Mouse (Mus musculus): ENCODE measurements at regions not wholly inside any gene's neighbourhood (a gene's known extent, or its start where the extent isn't known, plus 50 kb on each side); places are given as distances from the start of the nearest gene placed in this dataset.

GRCm38 (mm10) chr7:40623286-40623685 lies 274.8 kb upstream of the Vstm2b start:
- no peaks in the 10 kb centered on the region for H3K9me3 ChIP-seq (ENCODE audit: control insufficient read depth, low read length)
- H3K4me1 ChIP-seq (ENCODE audit: control insufficient read depth, insufficient read depth, low read length), result no peaks in the 10 kb centered on the region
- H3K27me3 ChIP-seq (ENCODE audit: control insufficient read depth, insufficient read depth, low read length), result no peaks in the 10 kb centered on the region
- no peak overlapping the region for H3K4me2 ChIP-seq
- ATAC-seq (ENCODE audit: low FRiP score), result no peak
- H3K9ac ChIP-seq (ENCODE audit: low read length), result no peak overlapping the region
- 88% methylated on average over 2 of the region's 2 CpGs for WGBS
- H3K36me3 ChIP-seq (ENCODE audit: control insufficient read depth, insufficient read depth, low read length), result no peaks in the 10 kb centered on the region
- no peak overlapping the region for H3K4me3 ChIP-seq (ENCODE audit: low read depth, low read length)
- no peak for DNase-seq (ENCODE audit: low spot score, missing footprints)
- H3K27ac ChIP-seq (ENCODE audit: low read depth, low read length), result no peak overlapping the region

GRCm38 (mm10) chr7:40636369-40636768 lies 261.8 kb upstream of the Vstm2b start:
- Histone ChIP-seq H3K4me2 (no peak overlapping the region), H3K9me3 (ENCODE audit: control insufficient read depth, low read length) (no peaks in the 10 kb centered on the region), H3K4me1 (ENCODE audit: control insufficient read depth, insufficient read depth, low read length) (no peaks in the 10 kb centered on the region), H3K4me3 (ENCODE audit: low read depth, low read length) (no peak overlapping the region), H3K9ac (ENCODE audit: low read length) (no peak overlapping the region), H3K27me3 (ENCODE audit: control insufficient read depth, insufficient read depth, low read length) (no peaks in the 10 kb centered on the region), H3K27ac (ENCODE audit: low read depth, low read length) (no peak overlapping the region), H3K36me3 (ENCODE audit: control insufficient read depth, insufficient read depth, low read length) (no peaks in the 10 kb centered on the region)
- ATAC-seq (ENCODE audit: low FRiP score), result no peak
- DNase-seq (ENCODE audit: low spot score, missing footprints), result no peak
- WGBS, result 90% methylated on average over 3 of the region's 3 CpGs

DNA sequence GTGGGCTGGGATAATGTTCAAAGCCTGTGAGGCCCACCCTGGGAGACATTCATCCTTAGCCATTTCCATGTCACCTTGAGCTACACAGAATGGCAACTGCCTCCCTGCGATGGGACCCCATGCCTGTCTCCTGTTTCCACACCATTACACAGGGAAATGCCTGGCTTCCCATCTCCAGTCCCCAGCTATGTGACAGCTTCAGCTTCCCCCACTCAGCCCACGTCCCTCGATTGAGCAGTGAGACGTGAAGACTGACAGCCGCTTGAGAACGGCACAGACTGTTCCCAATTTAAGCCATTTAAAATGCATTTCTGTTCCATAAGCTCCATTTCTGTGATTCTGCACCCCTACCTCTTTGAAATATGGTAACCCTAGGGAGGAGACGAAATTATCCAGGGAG lies 243.1 kb upstream of the Vstm2b start:
- 69% methylated on average over 7 of the region's 7 CpGs for WGBS
- DNase-seq (ENCODE audit: low spot score, missing footprints), result no peak
- no peak for ATAC-seq (ENCODE audit: low FRiP score)

GRCm38 (mm10) chr7:40655391-40655790 lies 242.7 kb upstream of the Vstm2b start:
- 81% methylated on average over 2 of the region's 2 CpGs for WGBS
- no peak overlapping the region for H3K4me3 ChIP-seq (ENCODE audit: low read depth, low read length)
- H3K27me3 ChIP-seq (ENCODE audit: control insufficient read depth, insufficient read depth, low read length), result no peaks in the 10 kb centered on the region
- H3K36me3 ChIP-seq (ENCODE audit: control insufficient read depth, insufficient read depth, low read length), result no peaks in the 10 kb centered on the region
- no peaks in the 10 kb centered on the region for H3K9me3 ChIP-seq (ENCODE audit: control insufficient read depth, low read length)
- DNase-seq (ENCODE audit: low spot score, missing footprints), result no peak
- no peak overlapping the region for H3K9ac ChIP-seq (ENCODE audit: low read length)
- H3K4me1 ChIP-seq (ENCODE audit: control insufficient read depth, insufficient read depth, low read length), result peaks cover 9% of the 10 kb centered on the region
- no peak for ATAC-seq (ENCODE audit: low FRiP score)
- H3K4me2 ChIP-seq, result no peak overlapping the region
- no peak overlapping the region for H3K27ac ChIP-seq (ENCODE audit: low read depth, low read length)

More for the DNA sequence above, 243.1 kb upstream of the Vstm2b start:
- Histone ChIP-seq H3K27me3 (ENCODE audit: control insufficient read depth, insufficient read depth, low read length) (no peaks in the 10 kb centered on the region), H3K27ac (ENCODE audit: low read depth, low read length) (no peak overlapping the region), H3K9ac (ENCODE audit: low read length) (no peak overlapping the region), H3K4me3 (ENCODE audit: low read depth, low read length) (no peak overlapping the region), H3K4me1 (ENCODE audit: control insufficient read depth, insufficient read depth, low read length) (peaks cover 9% of the 10 kb centered on the region), H3K4me2 (no peak overlapping the region), H3K36me3 (ENCODE audit: control insufficient read depth, insufficient read depth, low read length) (no peaks in the 10 kb centered on the region), H3K9me3 (ENCODE audit: control insufficient read depth, low read length) (no peaks in the 10 kb centered on the region)

DNA sequence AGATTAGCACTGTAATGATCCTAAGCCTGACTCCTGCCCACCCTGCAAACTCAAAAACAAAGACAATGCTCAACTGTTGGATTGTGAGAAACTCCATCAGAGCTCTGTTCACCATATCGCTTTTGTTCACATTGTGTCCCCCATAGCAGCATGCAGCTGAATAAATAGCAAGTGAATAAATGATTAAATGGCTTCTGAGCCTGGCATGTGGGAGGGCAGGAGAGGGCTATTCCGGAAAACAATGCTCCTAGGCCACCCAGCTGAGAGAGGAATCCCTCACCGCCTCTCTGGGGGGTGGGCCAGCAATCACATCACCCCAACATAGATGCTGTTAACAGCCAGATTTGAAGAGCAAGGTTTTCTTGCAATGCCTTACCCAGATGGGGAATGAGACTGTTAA lies 238.5 kb upstream of the Vstm2b start:
- Histone ChIP-seq H3K9ac (ENCODE audit: low read length) (no peak overlapping the region), H3K36me3 (ENCODE audit: control insufficient read depth, insufficient read depth, low read length) (no peaks in the 10 kb centered on the region), H3K27ac (ENCODE audit: low read depth, low read length) (no peak overlapping the region), H3K4me3 (ENCODE audit: low read depth, low read length) (no peak overlapping the region), H3K27me3 (ENCODE audit: control insufficient read depth, insufficient read depth, low read length) (no peaks in the 10 kb centered on the region), H3K4me2 (no peak overlapping the region), H3K9me3 (ENCODE audit: control insufficient read depth, low read length) (no peaks in the 10 kb centered on the region), H3K4me1 (ENCODE audit: control insufficient read depth, insufficient read depth, low read length) (peaks cover 9% of the 10 kb centered on the region)
- 10% methylated on average over 3 of the region's 3 CpGs for WGBS
- no peak for DNase-seq (ENCODE audit: low spot score, missing footprints)
- ATAC-seq (ENCODE audit: low FRiP score), result peak; percentile 84

DNA sequence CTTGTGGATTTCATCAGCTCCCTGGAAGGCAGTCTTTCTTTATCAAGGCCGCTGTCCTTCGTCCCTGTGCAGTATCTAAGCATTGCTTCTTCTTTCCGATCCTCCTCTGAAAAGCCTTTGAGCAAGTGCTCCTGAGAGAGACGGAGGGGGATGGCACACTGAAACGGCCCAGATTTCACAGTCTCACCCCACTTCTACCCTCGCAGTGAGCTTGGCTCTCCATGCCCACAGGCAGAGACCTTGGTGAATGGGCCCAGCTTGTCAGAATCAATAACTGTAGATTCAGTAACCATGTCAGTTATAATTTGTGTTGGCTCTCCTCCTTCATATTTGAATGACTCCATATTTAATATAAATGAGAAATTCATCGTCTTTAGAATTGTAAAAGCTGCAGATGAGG lies 234.3 kb upstream of the Vstm2b start:
- no peak overlapping the region for H3K27ac ChIP-seq (ENCODE audit: low read depth, low read length)
- H3K4me1 ChIP-seq (ENCODE audit: control insufficient read depth, insufficient read depth, low read length), result peaks cover 9% of the 10 kb centered on the region
- H3K9ac ChIP-seq (ENCODE audit: low read length), result no peak overlapping the region
- H3K4me2 ChIP-seq, result no peak overlapping the region
- WGBS, result 83% methylated on average over 7 of the region's 7 CpGs
- H3K27me3 ChIP-seq (ENCODE audit: control insufficient read depth, insufficient read depth, low read length), result no peaks in the 10 kb centered on the region
- no peaks in the 10 kb centered on the region for H3K9me3 ChIP-seq (ENCODE audit: control insufficient read depth, low read length)
- no peak overlapping the region for H3K4me3 ChIP-seq (ENCODE audit: low read depth, low read length)
- no peaks in the 10 kb centered on the region for H3K36me3 ChIP-seq (ENCODE audit: control insufficient read depth, insufficient read depth, low read length)
- ATAC-seq (ENCODE audit: low FRiP score) (no peak), DNase-seq (ENCODE audit: low spot score, missing footprints) (no peak)

GRCm38 (mm10) chr7:40666625-40667024 lies 231.5 kb upstream of the Vstm2b start:
- WGBS, result 95% methylated on average over 5 of the region's 5 CpGs
- Histone ChIP-seq H3K27ac (ENCODE audit: low read depth, low read length) (no peak overlapping the region), H3K4me2 (no peak overlapping the region), H3K4me1 (ENCODE audit: control insufficient read depth, insufficient read depth, low read length) (no peaks in the 10 kb centered on the region), H3K4me3 (ENCODE audit: low read depth, low read length) (no peak overlapping the region), H3K9me3 (ENCODE audit: control insufficient read depth, low read length) (no peaks in the 10 kb centered on the region), H3K9ac (ENCODE audit: low read length) (no peak overlapping the region), H3K36me3 (ENCODE audit: control insufficient read depth, insufficient read depth, low read length) (no peaks in the 10 kb centered on the region), H3K27me3 (ENCODE audit: control insufficient read depth, insufficient read depth, low read length) (no peaks in the 10 kb centered on the region)
- no peak for DNase-seq (ENCODE audit: low spot score, missing footprints)
- ATAC-seq (ENCODE audit: low FRiP score), result no peak

DNA sequence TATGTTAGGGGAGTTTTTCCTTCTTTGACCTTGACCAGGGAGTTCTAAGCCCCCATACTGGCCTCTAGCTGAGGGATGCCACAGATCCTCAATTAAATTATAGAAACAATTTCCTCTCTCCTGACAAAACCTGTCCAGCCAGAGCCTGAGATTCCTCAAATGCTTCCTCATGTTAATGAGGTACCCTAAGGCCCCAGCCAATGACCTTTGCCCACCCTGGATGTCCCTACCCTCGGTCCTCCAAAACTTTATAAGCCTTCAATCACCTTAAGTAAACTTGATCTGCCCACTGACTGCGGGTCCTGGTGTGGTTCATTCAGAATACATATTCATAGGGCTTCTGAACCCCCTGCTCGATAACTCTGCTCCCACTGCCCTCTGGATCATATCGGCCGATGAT lies 227.7 kb upstream of the Vstm2b start:
- no peak overlapping the region for H3K27ac ChIP-seq (ENCODE audit: low read depth, low read length)
- 84% methylated on average over 5 of the region's 5 CpGs for WGBS
- no peaks in the 10 kb centered on the region for H3K27me3 ChIP-seq (ENCODE audit: control insufficient read depth, insufficient read depth, low read length)
- H3K4me2 ChIP-seq, result no peak overlapping the region
- no peak overlapping the region for H3K4me3 ChIP-seq (ENCODE audit: low read depth, low read length)
- H3K9me3 ChIP-seq (ENCODE audit: control insufficient read depth, low read length), result no peaks in the 10 kb centered on the region
- DNase-seq (ENCODE audit: low spot score, missing footprints) (no peak), ATAC-seq (ENCODE audit: low FRiP score) (no peak)
- H3K9ac ChIP-seq (ENCODE audit: low read length), result no peak overlapping the region
- no peaks in the 10 kb centered on the region for H3K4me1 ChIP-seq (ENCODE audit: control insufficient read depth, insufficient read depth, low read length)
- H3K36me3 ChIP-seq (ENCODE audit: control insufficient read depth, insufficient read depth, low read length), result no peaks in the 10 kb centered on the region

DNA sequence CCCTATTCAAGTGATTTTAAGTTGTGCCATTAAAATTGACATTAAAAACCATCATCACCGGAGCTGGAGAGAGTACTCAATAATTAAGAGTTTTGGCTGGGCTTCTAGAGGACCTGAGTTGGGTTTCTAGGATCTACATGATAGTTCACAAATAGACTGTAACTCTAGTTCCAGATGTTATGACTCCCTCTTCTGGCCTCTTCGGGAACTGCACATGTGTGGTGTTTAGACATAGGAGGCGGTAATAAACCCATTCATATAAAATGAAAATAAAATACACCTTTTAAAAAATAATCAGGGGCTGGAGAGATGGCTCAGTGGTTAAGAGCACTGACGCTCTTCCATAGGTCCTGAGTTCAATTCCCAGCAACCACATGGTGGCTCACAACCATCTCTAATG lies 227.1 kb upstream of the Vstm2b start:
- ATAC-seq (ENCODE audit: low FRiP score), result no peak
- H3K27ac ChIP-seq (ENCODE audit: low read depth, low read length), result no peak overlapping the region
- WGBS, result 93% methylated on average over 4 of the region's 4 CpGs

GRCm38 (mm10) chr7:40672348-40672747 lies 225.8 kb upstream of the Vstm2b start:
- Histone ChIP-seq H3K9me3 (ENCODE audit: control insufficient read depth, low read length) (no peaks in the 10 kb centered on the region), H3K4me3 (ENCODE audit: low read depth, low read length) (no peak overlapping the region), H3K27ac (ENCODE audit: low read depth, low read length) (no peak overlapping the region), H3K9ac (ENCODE audit: low read length) (no peak overlapping the region), H3K27me3 (ENCODE audit: control insufficient read depth, insufficient read depth, low read length) (no peaks in the 10 kb centered on the region), H3K4me1 (ENCODE audit: control insufficient read depth, insufficient read depth, low read length) (no peaks in the 10 kb centered on the region), H3K4me2 (no peak overlapping the region), H3K36me3 (ENCODE audit: control insufficient read depth, insufficient read depth, low read length) (no peaks in the 10 kb centered on the region)
- DNase-seq (ENCODE audit: low spot score, missing footprints) (no peak), ATAC-seq (ENCODE audit: low FRiP score) (no peak)
- WGBS, result 100% methylated on average over 1 of the region's 1 CpGs

More for the DNA sequence above, 227.1 kb upstream of the Vstm2b start:
- H3K4me3 ChIP-seq (ENCODE audit: low read depth, low read length), result no peak overlapping the region
- no peak overlapping the region for H3K4me2 ChIP-seq
- no peaks in the 10 kb centered on the region for H3K36me3 ChIP-seq (ENCODE audit: control insufficient read depth, insufficient read depth, low read length)
- H3K4me1 ChIP-seq (ENCODE audit: control insufficient read depth, insufficient read depth, low read length), result no peaks in the 10 kb centered on the region
- no peak overlapping the region for H3K9ac ChIP-seq (ENCODE audit: low read length)
- H3K9me3 ChIP-seq (ENCODE audit: control insufficient read depth, low read length), result no peaks in the 10 kb centered on the region
- H3K27me3 ChIP-seq (ENCODE audit: control insufficient read depth, insufficient read depth, low read length), result no peaks in the 10 kb centered on the region
- no peak for DNase-seq (ENCODE audit: low spot score, missing footprints)
